Comparison of ENCODE assay signal across 25 mouse cellular contexts in genomic region chr1:43548749-43549148, GRCm38 (mm10).
DNase-seq lines count a peak whose midpoint lies in the region; ATAC-seq and TF ChIP-seq lines count a peak whose summit lies in the region.
"Had no signal": no experiment of that assay in that cellular context is flagged by ENCODE, and none has a peak within 500 bp of the region (broad histone marks: within the 10 kb centered on the region; RNA-seq: fewer than 3 reads in every experiment).

No protein-coding gene starts in this region.

- TF ChIP-seq EP300 in liver, postnatal 0 days (IDR thresholded peaks at IDR 0.05; ENCODE audit: low read depth), result no peak

- H3K27me3 ChIP-seq in hindbrain, embryonic 12.5 days, result no peaks in the 10 kb centered on the region
- no peaks in the 10 kb centered on the region for H3K27me3 ChIP-seq in hindbrain, embryonic 14.5 days (ENCODE audit: control insufficient read depth, insufficient read depth, low read length)
- H3K27me3 ChIP-seq in liver, embryonic 11.5 days (replicated peaks; ENCODE audit: control insufficient read depth, insufficient read depth, low read length), result no peaks in the 10 kb centered on the region
- no peaks in the 10 kb centered on the region for H3K27me3 ChIP-seq in liver, postnatal 0 days (ENCODE audit: insufficient read depth, low read length)
- H3K27me3 ChIP-seq in thymus, adult 2 months (ENCODE audit: control insufficient read depth, insufficient read depth, low read length), result no peaks in the 10 kb centered on the region
- H3K27me3 ChIP-seq: CH12.LX; heart, embryonic 13.5 days; hindbrain, embryonic 13.5 days; midbrain, embryonic 13.5 days; Patski had no signal

- H3K4me3 ChIP-seq in hindbrain, embryonic 12.5 days, result no peak overlapping the region
- no peak overlapping the region for H3K4me3 ChIP-seq in hindbrain, embryonic 14.5 days (replicated peaks; ENCODE audit: low read length)
- no peak overlapping the region for H3K4me3 ChIP-seq in liver, embryonic 11.5 days (ENCODE audit: low read depth, low read length)
- no peak overlapping the region for H3K4me3 ChIP-seq in liver, postnatal 0 days (ENCODE audit: low read depth, low read length)
- H3K4me3 ChIP-seq in thymus, adult 2 months (ENCODE audit: control insufficient read depth, insufficient read depth, low read length), result no peak overlapping the region
- H3K4me3 ChIP-seq: erythroblast, embryonic 14.5 days; heart, embryonic 13.5 days; hindbrain, embryonic 13.5 days; midbrain, embryonic 13.5 days had no signal

- H3K36me3 ChIP-seq in hindbrain, embryonic 12.5 days, result peaks cover 6% of the 10 kb centered on the region; the same call in 1 of the 2 replicates
- 0 out of 2 replicates have a peak, but pooled peaks cover under 1% of the 10 kb centered on the region for H3K36me3 ChIP-seq in hindbrain, embryonic 14.5 days (replicated peaks; ENCODE audit: control insufficient read depth, insufficient read depth)
- H3K36me3 ChIP-seq in liver, embryonic 11.5 days (ENCODE audit: control insufficient read depth, insufficient read depth, low read length), result peaks cover 3% of the 10 kb centered on the region; the same call in 1 of the 2 replicates
- H3K36me3 ChIP-seq in liver, postnatal 0 days (replicated peaks; ENCODE audit: insufficient read depth, low read length), result no peaks in the 10 kb centered on the region
- peaks cover 3% of the 10 kb centered on the region for H3K36me3 ChIP-seq in thymus, adult 2 months (ENCODE audit: control insufficient read depth, insufficient read depth, low read length)

- H3K4me1 ChIP-seq in hindbrain, embryonic 12.5 days, result peaks cover 16% of the 10 kb centered on the region
- no peaks in the 10 kb centered on the region; the same call in 1 of the 2 replicates for H3K4me1 ChIP-seq in hindbrain, embryonic 14.5 days (replicated peaks; ENCODE audit: control insufficient read depth, insufficient read depth, low read length)
- peaks cover 35% of the 10 kb centered on the region for H3K4me1 ChIP-seq in liver, embryonic 11.5 days (replicated peaks; ENCODE audit: control insufficient read depth, insufficient read depth, low read length)
- H3K4me1 ChIP-seq in liver, postnatal 0 days (ENCODE audit: insufficient read depth), result peaks cover 7% of the 10 kb centered on the region; the same call in 1 of the 2 replicates
- peaks cover 22% of the 10 kb centered on the region for H3K4me1 ChIP-seq in thymus, adult 2 months (replicated peaks; ENCODE audit: control insufficient read depth, insufficient read depth, low read length)

- ATAC-seq in hindbrain, embryonic 12.5 days (ENCODE audit: low FRiP score), result no peak
- ATAC-seq in hindbrain, embryonic 14.5 days (ENCODE audit: low FRiP score), result no peak
- ATAC-seq in liver, embryonic 11.5 days (replicated peaks; ENCODE audit: low FRiP score), result no peak
- no peak for ATAC-seq in liver, postnatal 0 days
- ATAC-seq: forebrain, embryonic 14.5 days; midbrain, embryonic 13.5 days; Patski had no signal

- no peaks in the 10 kb centered on the region for H3K9me3 ChIP-seq in hindbrain, embryonic 12.5 days (replicated peaks)
- H3K9me3 ChIP-seq in hindbrain, embryonic 14.5 days (ENCODE audit: control insufficient read depth, low read length), result no peaks in the 10 kb centered on the region
- H3K9me3 ChIP-seq in liver, embryonic 11.5 days (ENCODE audit: control insufficient read depth, low read length), result no peaks in the 10 kb centered on the region
- no peaks in the 10 kb centered on the region for H3K9me3 ChIP-seq in liver, postnatal 0 days (ENCODE audit: low read length)
- H3K9me3 ChIP-seq: G1E; heart, embryonic 13.5 days; hindbrain, embryonic 13.5 days; midbrain, embryonic 13.5 days had no signal

- TF ChIP-seq CTCF in liver, postnatal 0 days (IDR thresholded peaks at IDR 0.05; ENCODE audit: low read depth), result no peak
- no peak for TF ChIP-seq CTCF in thymus, adult 2 months (IDR thresholded peaks at IDR 0.05; ENCODE audit: borderline replicate concordance, control insufficient read depth, extremely low read depth, insufficient read depth, low read length, poor library complexity)

- H3K4me2 ChIP-seq in hindbrain, embryonic 12.5 days (replicated peaks), result no peak overlapping the region
- no peak overlapping the region for H3K4me2 ChIP-seq in hindbrain, embryonic 14.5 days (replicated peaks)
- H3K4me2 ChIP-seq in liver, embryonic 11.5 days, result no peak overlapping the region
- no peak overlapping the region for H3K4me2 ChIP-seq in liver, postnatal 0 days (ENCODE audit: low read depth, low read length)
- H3K4me2 ChIP-seq: heart, embryonic 13.5 days; hindbrain, embryonic 13.5 days; lung, embryonic 14.5 days; midbrain, embryonic 13.5 days had no signal

- no peak for TF ChIP-seq POLR2A in thymus, adult 2 months (IDR thresholded peaks at IDR 0.05; ENCODE audit: control insufficient read depth, extremely low read depth, insufficient read depth, low read length, poor library complexity)

- DNase-seq in hindbrain, embryonic 14.5 days (ENCODE audit: low spot score), result no peak
- no peak for DNase-seq in liver, embryonic 11.5 days (ENCODE audit: low spot score)
- DNase-seq in liver, postnatal 0 days, result no peak
- peak; percentile 35 for DNase-seq in forelimb bud, embryonic 11.5 days (ENCODE audit: low read depth, low spot score)
- peak; percentile 37 for DNase-seq in mesoderm, embryonic 11.5 days (ENCODE audit: low read depth, low spot score)
- DNase-seq in thymus, adult 2 months, result no peak
- DNase-seq in left cerebral cortex, adult 18-20 months (ENCODE audit: low spot score in 2 of 2), result no peak
- DNase-seq: adrenal gland, adult 2 months; B cell, adult 2 months; cerebellum, adult 18-20 months; cerebellum, postnatal 14 days; gastrocnemius, postnatal 14 days; heart, adult 11 months; lung, embryonic 14.5 days; right cerebral cortex, postnatal 25 days; spleen, adult 18-20 months had no signal

- 0 out of 2 replicates have a peak overlapping the region, but pooled peaks have one; percentile 0 for H3K27ac ChIP-seq in hindbrain, embryonic 12.5 days
- no peak overlapping the region for H3K27ac ChIP-seq in hindbrain, embryonic 14.5 days
- peak overlapping the region; percentile 15; the same call in 1 of the 2 replicates for H3K27ac ChIP-seq in liver, embryonic 11.5 days (ENCODE audit: low read depth, low read length)
- no peak overlapping the region for H3K27ac ChIP-seq in liver, postnatal 0 days (ENCODE audit: low read depth)
- no peak overlapping the region for H3K27ac ChIP-seq in thymus, adult 2 months (ENCODE audit: control insufficient read depth, insufficient read depth, low read length)
- H3K27ac ChIP-seq: heart, embryonic 13.5 days; hindbrain, embryonic 13.5 days; midbrain, embryonic 13.5 days had no signal

- no peak overlapping the region for H3K9ac ChIP-seq in hindbrain, embryonic 12.5 days
- no peak overlapping the region for H3K9ac ChIP-seq in hindbrain, embryonic 14.5 days
- H3K9ac ChIP-seq in liver, embryonic 11.5 days (ENCODE audit: low read depth, low read length), result no peak overlapping the region
- no peak overlapping the region for H3K9ac ChIP-seq in liver, postnatal 0 days (replicated peaks)
- H3K9ac ChIP-seq: heart, embryonic 13.5 days; hindbrain, embryonic 13.5 days; lung, embryonic 14.5 days; midbrain, embryonic 13.5 days had no signal

- 66% methylated on average over 5 of the region's 5 CpGs for WGBS in hindbrain, embryonic 12.5 days
- 71% methylated on average over 5 of the region's 5 CpGs for whole genome bisulfite sequencing in hindbrain, embryonic 14.5 days
- 84% methylated on average over 5 of the region's 5 CpGs for WGBS in liver, embryonic 11.5 days
- WGBS in liver, postnatal 0 days (ENCODE audit: insufficient replicate concordance), result 82% methylated on average over 5 of the region's 5 CpGs
- 91% methylated on average over 5 of the region's 5 CpGs for WGBS in thymus, adult 2 months

Comparison
In these comparisons a context has a peak if more than half of its experiments do, and no peak if none do; other contexts are left out.
1. H3K27ac ChIP-seq: peak in hindbrain, embryonic 12.5 days (single experiment) and liver, embryonic 11.5 days (single experiment); none in hindbrain, embryonic 14.5 days (single experiment), liver, postnatal 0 days (single experiment) and thymus, adult 2 months (single experiment).
2. DNase-seq: peak in forelimb bud, embryonic 11.5 days (single experiment) and mesoderm, embryonic 11.5 days (single experiment); none in hindbrain, embryonic 14.5 days (single experiment), liver, embryonic 11.5 days (single experiment), liver, postnatal 0 days (single experiment), thymus, adult 2 months (single experiment) and left cerebral cortex, adult 18-20 months (0 of 2).